Mouse (Mus musculus) ZHBTc4 (cell line): ENCODE results near the gene Phkb.

Experiments
- DNase-seq: peaks from one replicate; pipeline ENCODE4 v3.0.0-alpha.2; 2011; ENCODE audit warnings: low read depth, low spot score

Gene Phkb

DNA sequence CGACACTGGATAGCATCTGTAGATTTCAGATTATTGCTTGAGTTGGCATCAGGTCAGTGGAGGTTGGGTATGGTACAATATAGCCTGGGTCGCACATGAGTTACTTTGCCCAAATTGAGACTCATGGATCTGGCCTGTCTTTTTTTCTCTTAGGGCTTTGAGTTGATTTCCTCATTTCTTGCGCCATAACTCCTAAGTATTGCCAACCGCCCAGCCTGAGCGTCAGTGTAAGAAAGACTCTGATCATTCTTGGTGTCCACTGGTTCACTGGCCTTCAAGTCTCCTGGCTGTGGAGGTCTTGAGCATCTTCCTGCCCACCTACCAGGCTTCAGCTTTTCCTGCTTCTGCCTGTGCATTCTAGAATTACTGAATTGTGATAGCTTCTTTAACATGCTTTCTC lies 104.1 kb downstream of the Phkb start:
- no peak for DNase-seq

- no peak for DNase-seq
Measured at GRCm38 (mm10) chr8:85958391-85958790, 117.6 kb downstream of the Phkb start.

DNA sequence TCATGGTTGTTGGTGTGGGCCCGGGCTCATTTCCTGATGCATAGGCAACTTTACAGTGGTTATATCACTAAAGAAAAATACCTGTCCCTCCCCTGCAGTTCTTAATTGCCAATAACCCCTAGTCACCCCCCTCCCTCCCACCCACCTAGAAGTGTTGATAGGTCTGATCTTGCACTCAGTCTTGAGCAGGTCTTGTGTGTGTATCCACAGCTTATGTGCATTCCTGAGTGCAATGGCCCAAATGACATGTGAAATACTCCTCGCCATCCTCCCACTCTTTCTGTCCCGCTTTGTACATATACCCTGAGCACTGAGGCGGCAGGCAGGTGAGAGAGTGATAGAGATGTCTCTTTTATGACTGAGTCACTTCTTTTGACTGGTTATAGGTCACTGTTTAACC lies 119.1 kb downstream of the Phkb start:
- DNase-seq = no peak

DNA sequence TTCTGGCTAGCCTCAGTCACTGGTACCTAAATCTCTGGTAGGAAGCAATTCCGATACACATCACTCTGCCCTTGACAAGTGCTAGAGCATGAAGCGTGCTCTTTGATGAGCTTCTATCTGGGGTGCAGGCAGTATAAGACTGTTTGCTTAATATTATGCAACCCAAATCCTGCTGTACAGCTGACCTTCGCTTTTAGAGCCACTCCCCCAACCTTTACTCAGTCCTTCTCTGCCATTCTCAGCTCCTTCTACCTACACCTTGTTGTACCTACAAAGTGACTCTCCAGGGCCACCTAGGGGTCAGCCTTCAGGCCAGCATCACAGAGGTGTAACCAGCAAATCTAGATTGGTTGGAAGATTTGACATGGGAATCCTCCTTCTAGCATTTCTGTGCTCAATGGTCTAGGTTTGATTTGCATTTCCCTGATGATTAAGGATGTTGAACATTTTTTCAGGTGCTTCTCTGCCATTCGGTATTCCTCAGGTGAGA lies 136.9 kb downstream of the Phkb start:
- DNase-seq = peak; percentile 44

DNA sequence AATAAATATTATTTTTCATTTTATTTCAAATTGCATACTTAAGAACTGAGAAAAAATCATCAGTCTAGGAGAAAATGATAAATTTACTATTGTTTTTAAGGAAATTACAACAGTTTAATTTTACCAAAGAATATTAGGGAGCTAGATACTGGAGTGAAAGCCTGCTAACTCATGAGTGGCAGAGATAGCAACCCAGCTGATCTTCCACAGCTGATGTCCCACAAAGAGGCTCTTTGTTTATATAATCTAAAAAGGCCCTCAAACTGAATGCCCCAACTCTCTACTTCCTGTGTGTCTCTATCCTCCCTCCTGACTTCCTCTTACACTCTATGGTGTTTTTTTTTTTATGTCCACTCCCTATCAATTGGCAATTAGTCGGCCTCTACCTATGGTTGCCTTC lies 152.2 kb downstream of the Phkb start:
- DNase-seq = no peak

DNA sequence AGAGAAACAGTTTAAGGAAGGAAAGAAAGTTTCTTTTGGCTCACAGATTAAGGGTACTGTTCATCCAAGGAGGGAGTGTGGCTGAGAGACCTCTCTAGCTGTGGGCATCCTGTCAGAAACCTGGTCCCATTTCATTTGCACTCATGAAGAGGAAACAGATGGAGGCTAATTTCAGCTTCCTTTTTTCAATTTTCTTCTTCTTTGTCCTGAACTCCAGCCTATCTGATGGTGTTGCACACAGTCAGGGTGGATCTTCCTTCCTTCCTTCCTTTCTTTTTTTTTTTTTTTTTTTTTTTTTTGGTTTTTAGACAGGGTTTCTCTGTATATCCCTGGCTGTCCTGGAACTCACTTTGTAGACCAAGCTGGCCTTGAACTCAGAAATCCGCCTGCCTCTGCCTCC lies 152.9 kb downstream of the Phkb start:
- no peak for DNase-seq

- no peak for DNase-seq
Measured at GRCm38 (mm10) chr8:85995971-85996370, 155.2 kb downstream of the Phkb start.

DNA sequence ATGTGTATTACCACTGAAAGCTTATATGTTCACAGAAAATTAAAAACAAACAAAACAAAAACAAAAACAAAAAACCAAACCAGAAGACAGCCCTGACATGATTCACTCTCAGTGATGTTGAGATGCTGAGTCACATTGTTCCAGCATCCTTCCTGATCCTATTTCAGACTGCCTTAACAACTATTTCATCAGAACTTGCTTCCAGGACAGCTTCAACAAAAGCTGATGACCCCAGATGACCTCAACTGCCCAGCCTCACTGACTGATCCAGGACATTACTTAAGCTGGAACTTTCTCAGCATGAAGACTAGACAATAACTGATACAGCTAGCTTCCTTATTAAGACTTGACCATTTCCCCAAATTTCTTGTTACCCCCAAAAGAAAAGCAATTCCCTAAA lies 165.7 kb downstream of the Phkb start:
- DNase-seq = no peak

- DNase-seq = no peak
Measured at GRCm38 (mm10) chr8:86016806-86017205, 176.0 kb downstream of the Phkb start.

- no peak for DNase-seq
Measured at GRCm38 (mm10) chr8:86028646-86029312, 188.0 kb downstream of the Phkb start.

DNA sequence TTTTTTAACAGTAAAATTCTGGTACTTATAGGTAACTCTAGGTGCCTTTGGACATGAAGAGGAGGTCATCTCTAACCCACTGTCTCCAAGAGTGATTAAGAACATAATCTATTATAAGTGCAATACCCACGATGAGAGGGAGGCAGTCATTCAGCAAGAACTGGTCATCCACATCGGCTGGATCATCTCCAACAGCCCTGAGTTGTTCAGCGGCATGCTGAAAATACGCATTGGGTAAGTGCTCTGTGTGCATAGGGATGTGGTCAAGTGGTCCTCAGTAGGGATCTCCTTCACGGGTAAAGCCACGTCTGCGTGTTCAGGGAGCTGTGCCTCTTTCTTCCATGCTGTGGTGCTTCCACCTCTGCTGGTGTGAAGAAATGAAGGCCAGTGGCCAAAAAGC lies 188.7 kb downstream of the Phkb start:
- DNase-seq = no peak

GRCm38 (mm10) chr8:86034662-86035365 lies 194.1 kb downstream of the Phkb start:
- no peak for DNase-seq

DNA sequence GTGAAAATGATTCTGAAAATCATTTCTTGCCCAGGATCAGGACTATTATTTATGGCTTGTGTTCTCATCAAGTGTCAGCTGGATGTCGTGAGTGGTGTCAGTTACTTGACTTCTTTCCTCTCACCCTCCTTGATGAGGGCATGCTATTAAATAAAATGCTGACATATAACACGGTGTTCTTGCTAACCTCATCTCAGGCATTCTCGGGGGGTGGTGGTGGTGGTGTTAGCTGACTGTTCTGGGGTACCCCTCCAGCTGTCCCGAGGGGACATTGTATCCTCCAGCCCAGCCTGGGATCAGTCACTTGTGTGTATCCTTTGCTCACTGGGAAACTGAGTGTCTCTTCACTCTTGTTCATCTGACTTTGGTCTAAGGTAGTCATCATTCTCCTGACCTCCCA lies 194.6 kb downstream of the Phkb start:
- DNase-seq = no peak

- no peak for DNase-seq
Measured at GRCm38 (mm10) chr8:86038462-86038861, 197.7 kb downstream of the Phkb start.

DNA sequence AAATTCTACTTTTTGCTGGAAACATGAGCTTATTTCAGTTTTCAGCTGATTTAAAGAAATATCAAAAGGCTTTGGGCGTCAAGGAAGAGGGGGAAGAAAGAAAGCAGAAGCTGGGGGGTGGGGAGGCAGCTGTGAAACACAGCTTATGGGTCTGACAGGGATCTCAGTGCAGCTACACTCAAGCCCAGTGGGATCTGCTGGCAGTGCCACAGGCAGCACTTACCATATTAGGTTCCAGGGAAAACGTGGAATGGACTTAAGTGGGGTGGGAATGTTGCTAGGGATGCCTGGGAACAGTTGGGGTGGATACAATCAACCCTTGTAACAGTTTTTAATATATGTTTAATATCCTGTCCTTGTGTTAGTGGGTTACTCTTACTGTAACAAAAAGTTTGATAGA lies 201.3 kb downstream of the Phkb start:
- no peak for DNase-seq

DNA sequence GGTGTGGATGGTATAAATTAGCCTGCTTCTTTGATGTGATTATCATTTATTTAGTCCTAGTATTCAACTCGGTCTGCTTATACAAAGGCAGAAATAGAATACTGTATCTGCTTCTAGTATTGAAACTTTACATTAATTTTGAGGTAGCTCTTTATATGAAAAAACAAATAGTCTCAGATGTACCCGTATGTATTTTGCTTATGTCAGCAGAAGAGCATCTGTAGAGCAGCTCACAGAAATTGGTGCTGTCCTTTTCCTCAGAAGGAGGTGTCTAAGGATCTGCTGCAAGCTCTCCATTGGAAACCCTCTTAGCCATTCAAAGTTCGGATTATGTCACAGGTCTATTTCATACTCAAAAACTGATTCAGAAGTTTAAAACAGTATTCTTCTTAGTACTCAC lies 210.1 kb downstream of the Phkb start:
- DNase-seq = no peak

DNA sequence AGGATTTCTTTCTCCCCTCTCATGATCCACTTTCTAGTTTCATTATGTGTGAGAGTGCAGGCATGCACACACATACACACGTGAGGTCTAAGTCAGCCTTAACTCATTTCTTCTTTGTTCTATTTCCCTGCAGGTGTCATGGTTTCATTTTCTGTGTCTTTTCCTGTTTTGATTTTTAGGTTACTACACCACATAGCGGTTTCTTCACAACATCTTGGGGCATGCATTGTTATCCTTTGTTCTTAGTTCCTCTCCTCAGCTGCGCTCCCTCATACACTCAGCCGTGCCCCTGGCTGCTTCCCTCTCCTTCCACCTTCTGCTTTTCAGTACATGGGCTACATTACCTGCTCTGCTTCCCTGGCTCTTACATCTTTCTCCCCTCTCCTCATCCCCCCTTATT lies 211.2 kb downstream of the Phkb start:
- DNase-seq = no peak

DNA sequence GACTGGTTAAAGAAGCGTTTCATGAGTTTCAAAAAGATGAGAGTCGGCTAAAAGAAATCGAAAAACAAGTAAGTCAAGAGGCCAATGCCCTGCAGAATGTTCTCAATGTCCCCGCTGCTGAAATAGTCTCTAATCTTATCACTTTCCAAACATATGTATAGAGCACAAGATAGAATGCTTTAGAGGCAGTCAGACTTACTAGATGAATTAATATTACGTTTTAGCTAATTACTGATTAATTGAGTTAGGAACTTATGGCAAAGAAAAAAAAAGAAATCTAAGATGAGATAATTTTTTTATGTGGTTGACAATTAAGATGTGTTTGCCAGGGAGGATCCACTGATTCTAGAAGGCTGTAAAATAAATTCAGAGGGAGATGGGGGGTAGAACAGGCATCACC lies 217.9 kb downstream of the Phkb start:
- no peak for DNase-seq

DNA sequence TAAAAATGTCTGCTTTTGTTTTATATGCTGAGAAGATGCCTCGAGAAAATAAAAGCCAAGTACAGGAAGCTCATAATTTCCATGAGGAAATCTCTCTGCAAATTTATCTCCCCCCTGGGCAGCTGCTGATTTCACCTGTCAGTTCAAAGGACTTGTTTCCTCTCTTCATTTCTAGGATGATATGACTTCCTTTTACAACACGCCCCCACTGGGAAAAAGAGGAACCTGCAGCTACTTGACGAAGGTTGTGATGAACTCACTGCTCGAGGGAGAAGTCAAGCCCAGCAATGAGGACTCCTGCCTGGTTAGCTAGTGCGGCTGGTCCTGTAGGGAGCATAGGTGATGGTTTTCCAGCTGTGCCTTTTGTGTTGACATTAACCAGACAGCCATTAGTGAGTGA lies 218.4 kb downstream of the Phkb start:
- DNase-seq = peak; percentile 7

GRCm38 (mm10) chr8:86063411-86063810 lies 222.7 kb downstream of the Phkb start:
- no peak for DNase-seq

GRCm38 (mm10) chr8:86079433-86079832 lies 238.7 kb downstream of the Phkb start:
- DNase-seq = no peak

DNA sequence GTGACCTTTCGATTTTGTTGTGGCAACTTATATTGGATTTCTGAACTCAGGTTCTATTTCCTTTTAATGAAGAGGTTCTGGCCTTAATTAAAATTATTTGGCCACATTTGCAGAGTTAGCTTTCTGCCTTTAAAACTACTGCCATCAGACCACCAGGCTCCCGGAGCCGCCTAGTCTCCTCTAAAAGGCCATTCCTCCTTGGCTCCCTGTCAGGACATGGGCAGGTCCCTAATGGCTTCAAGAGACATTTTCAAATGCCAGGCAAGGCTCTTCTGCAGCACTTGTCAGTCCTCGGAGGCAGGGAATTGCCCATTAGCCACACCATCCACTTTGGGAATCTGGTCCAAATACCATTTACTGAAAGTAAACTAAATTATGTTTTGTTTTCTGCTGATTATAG lies 242.6 kb downstream of the Phkb start:
- no peak for DNase-seq

GRCm38 (mm10) chr8:86086791-86087190 lies 246.0 kb downstream of the Phkb start:
- no peak for DNase-seq
